Mouse (Mus musculus): ENCODE measurements around the gene Prickle4.

- TF ChIP-seq POLR2A (IDR thresholded peaks at IDR 0.05; ENCODE audit: low read depth, low read length) (no peak), CTCF (conservative IDR thresholded peaks at IDR 0.05; ENCODE audit: insufficient read depth, insufficient read length, low read depth, low read length) (no peak)
Measured at GRCm38 (mm10) chr17:47715037-47715436, 20.5 kb upstream of the Prickle4 start.

Measured in kidney, adult 2 months (tissue).